Mouse (Mus musculus) CH12.LX (cell line): ENCODE results near the gene Gm11565. TPM values are rescaled to one million over a fixed set of nuclear protein-coding genes. Genes with fewer than 3 reads are reported as not detected.

Experiments
- DNase-seq: peaks from one replicate; pipeline ENCODE4 v3.0.0-alpha.2; 2013; ENCODE audit errors: extremely low read depth
- H3K27ac ChIP-seq: 2 replicates; pipeline ENCODE4 v1.5.1; 2012; ENCODE audit warnings: low read depth, mild to moderate bottlenecking, control low read depth, moderate library complexity; ENCODE audit not compliant: insufficient read depth
- H3K27me3 ChIP-seq: replicated peaks from 2 replicates; pipeline ENCODE3; 2012; ENCODE audit warnings: inconsistent platforms
- H3K36me3 ChIP-seq, 2 experiments: replicated peaks in 1 of 2; 2 replicates each; pipeline versions ENCODE3 to v1.6.1; 2012; ENCODE audit warnings: inconsistent platforms in 1 of 2, low read length in 1 of 2, mild to moderate bottlenecking in 1 of 2, mixed read lengths in 1 of 2, moderate library complexity in 1 of 2; ENCODE audit not compliant: control insufficient read depth in 1 of 2, insufficient read depth in 1 of 2
- H3K4me1 ChIP-seq, 2 experiments: 2 replicates each; pipeline ENCODE4 v1.6.1; 2012; ENCODE audit warnings: inconsistent platforms in 1 of 2, moderate library complexity in 1 of 2; ENCODE audit not compliant: insufficient read depth in 2 of 2, control insufficient read depth in 1 of 2
- H3K4me2 ChIP-seq: 2 replicates; pipeline ENCODE4 v1.6.1; 2012; ENCODE audit warnings: low read depth, mild to moderate bottlenecking, control low read depth; ENCODE audit not compliant: poor library complexity, insufficient read depth, severe bottlenecking
- H3K4me3 ChIP-seq, 3 experiments: fragments of 150-350 bp in 1 of 3; sonication (generic) in 1 of 3; replicated peaks in 1 of 3; 2 replicates each; pipeline versions ENCODE3 to v1.5.1; 2011 to 2012; ENCODE audit warnings: low read depth in 2 of 3, low read length in 2 of 3, mild to moderate bottlenecking in 2 of 3, moderate library complexity in 2 of 3, control low read depth in 1 of 3, improper control_type of control experiment in 1 of 3, inconsistent platforms in 1 of 3, mixed read lengths in 1 of 3; ENCODE audit not compliant: poor library complexity in 1 of 3
- H3K79me2 ChIP-seq: replicated peaks from 2 replicates; pipeline ENCODE4 v1.6.1; 2012; ENCODE audit warnings: mild to moderate bottlenecking, moderate library complexity; ENCODE audit not compliant: control insufficient read depth, poor library complexity, insufficient read depth, severe bottlenecking; ENCODE audit errors: extremely low read depth
- H3K9ac ChIP-seq: 2 replicates; pipeline ENCODE4 v1.6.1; 2012; ENCODE audit warnings: low read depth, mild to moderate bottlenecking, control low read depth, moderate library complexity; ENCODE audit not compliant: insufficient read depth
- H3K9me3 ChIP-seq: replicated peaks from 2 replicates; pipeline ENCODE3; 2012; ENCODE audit warnings: low read length, inconsistent platforms, mixed read lengths
- CHD1 ChIP-seq: IDR thresholded peaks from 2 replicates; pipeline ENCODE4 v1.6.1; 2012; ENCODE audit warnings: low read depth, low read length, improper control_type of control experiment, inconsistent platforms
- CTCF ChIP-seq, 2 experiments: IDR thresholded peaks in 1 of 2; conservative IDR thresholded peaks in 1 of 2; 2 replicates each; pipeline ENCODE4 v1.5.1; 2011 to 2012; ENCODE audit warnings: low read depth in 2 of 2, low read length in 2 of 2, improper control_type of control experiment in 1 of 2, inconsistent platforms in 1 of 2, mild to moderate bottlenecking in 1 of 2, moderate library complexity in 1 of 2
- E2F4 ChIP-seq: IDR thresholded peaks from 2 replicates; pipeline ENCODE4 v1.6.1; 2011; ENCODE audit warnings: low read depth, low read length, improper control_type of control experiment; ENCODE audit not compliant: insufficient replicate concordance
- ELF1 ChIP-seq: IDR thresholded peaks from 2 replicates; pipeline ENCODE4 v1.6.1; 2014; ENCODE audit warnings: low read depth, mild to moderate bottlenecking, inconsistent platforms, low read length, improper control_type of control experiment
- EP300 ChIP-seq: IDR thresholded peaks from 2 replicates; pipeline ENCODE4 v1.6.1; 2011; ENCODE audit warnings: low read length, improper control_type of control experiment
- ETS1 ChIP-seq: conservative IDR thresholded peaks from 2 replicates; pipeline ENCODE4 v1.6.1; 2012; ENCODE audit warnings: low read depth, mild to moderate bottlenecking, inconsistent platforms, low read length, improper control_type of control experiment, moderate library complexity
- HCFC1 ChIP-seq: IDR thresholded peaks from 2 replicates; pipeline ENCODE4 v1.6.1; 2012; ENCODE audit warnings: low read depth, mild to moderate bottlenecking, inconsistent platforms, low read length, improper control_type of control experiment
- JUND ChIP-seq: conservative IDR thresholded peaks from 2 replicates; pipeline ENCODE4 v1.6.1; 2011; ENCODE audit warnings: low read depth, low read length, improper control_type of control experiment
- KAT2A ChIP-seq: IDR thresholded peaks from 2 replicates; pipeline ENCODE4 v1.6.1; 2012; ENCODE audit warnings: low read length, improper control_type of control experiment, inconsistent platforms; ENCODE audit not compliant: insufficient replicate concordance
- MAFK ChIP-seq: IDR thresholded peaks from 2 replicates; pipeline ENCODE4 v1.6.1; 2011; ENCODE audit warnings: low read length, improper control_type of control experiment; ENCODE audit not compliant: insufficient replicate concordance
- MAX ChIP-seq: IDR thresholded peaks from 2 replicates; pipeline ENCODE4 v1.6.1; 2011; ENCODE audit warnings: low read length, improper control_type of control experiment
- MAZ ChIP-seq: IDR thresholded peaks from 2 replicates; pipeline ENCODE4 v1.6.1; 2012; ENCODE audit warnings: low read depth, mild to moderate bottlenecking, inconsistent platforms, low read length, improper control_type of control experiment, moderate library complexity
- MYC ChIP-seq: IDR thresholded peaks from 2 replicates; pipeline ENCODE4 v1.6.1; 2011; ENCODE audit warnings: low read depth, mild to moderate bottlenecking, improper control_type of control experiment, low read length
- NELFE ChIP-seq: IDR thresholded peaks from 2 replicates; pipeline ENCODE4 v1.6.1; 2011; ENCODE audit warnings: low read depth, low read length, improper control_type of control experiment
- PAX5 ChIP-seq: IDR thresholded peaks from 2 replicates; pipeline ENCODE4 v1.6.1; 2012; ENCODE audit warnings: low read length, inconsistent platforms, mixed read lengths
- POLR2AphosphoS2 ChIP-seq: IDR thresholded peaks from 2 replicates; pipeline ENCODE4 v1.6.1; 2011; ENCODE audit warnings: low read depth, low read length, improper control_type of control experiment
- RAD21 ChIP-seq: IDR thresholded peaks from 2 replicates; pipeline ENCODE4 v1.6.1; 2011; ENCODE audit warnings: low read depth, mild to moderate bottlenecking, low read length, improper control_type of control experiment, moderate library complexity
- RCOR1 ChIP-seq: conservative IDR thresholded peaks from 2 replicates; pipeline ENCODE4 v1.6.1; 2012; ENCODE audit warnings: low read depth, mild to moderate bottlenecking, inconsistent platforms, low read length, improper control_type of control experiment
- USF1 ChIP-seq: IDR thresholded peaks from 2 replicates; pipeline ENCODE4 v1.6.1; 2014; ENCODE audit warnings: low read depth, mild to moderate bottlenecking, inconsistent platforms, low read length, improper control_type of control experiment
- USF2 ChIP-seq: conservative IDR thresholded peaks from 2 replicates; pipeline ENCODE4 v1.6.1; 2011; ENCODE audit warnings: low read depth, low read length, improper control_type of control experiment
- ZC3H11A ChIP-seq: IDR thresholded peaks from 2 replicates; pipeline ENCODE4 v1.6.1; 2012; ENCODE audit warnings: low read depth, mild to moderate bottlenecking, inconsistent platforms, low read length, improper control_type of control experiment
- ZKSCAN1 ChIP-seq: IDR thresholded peaks from 2 replicates; pipeline ENCODE4 v1.6.1; 2012; ENCODE audit warnings: low read depth, inconsistent platforms, low read length, improper control_type of control experiment, borderline replicate concordance
- ZMIZ1 ChIP-seq: IDR thresholded peaks from 2 replicates; pipeline ENCODE4 v1.6.1; 2012; ENCODE audit warnings: low read depth, mild to moderate bottlenecking, inconsistent platforms, low read length, improper control_type of control experiment
- dilution Hi-C: fragments of 300-500 bp; cut with MboI; formaldehyde crosslinking; loops from 2 replicates; pipeline ENCODE4 v1.14.3; 2020; ENCODE audit warnings: low sequenced_read_pairs; ENCODE audit not compliant: extremely low pct_unique_long_range_greater_than_20kb, extremely low pct_ligation_motif_present
- in situ Hi-C: fragments of 300-500 bp; cut with MboI; formaldehyde crosslinking; loops from 3 replicates; pipeline ENCODE4 v1.14.3; 2019; ENCODE audit warnings: low sequenced_read_pairs, low pct_ligation_motif_present, low pct_unique_long_range_greater_than_20kb, mixed read lengths
- polyA plus RNA-seq: library from polyadenylated mRNA; unstranded; fragments of >175 nt; gene quantifications from 2 replicates; pipeline ENCODE4 v1.2.1, GENCODE M21; 2012; ENCODE audit warnings: low read depth; ENCODE audit not compliant: insufficient read length
- total RNA-seq, 2 experiments: library from RNA; depleted of rRNA; stranded (reverse); fragments of 300-350 nt in 1 of 2; fragments of >200 nt in 1 of 2; gene quantifications; 2 replicates each; pipeline ENCODE4 v1.2.3; 2012 to 2014

The Gm11565 gene
- total and polyA plus RNA-seq, 3 experiments: not detected

- in situ Hi-C loops: no loop called here
- H3K9me3 ChIP-seq: peaks cover 8% of the 10 kb centered on the region
- dilution Hi-C loops: no loop called here
Measured at GRCm38 (mm10) chr11:99935991-99936390, 21.4 kb downstream of the Gm11565 start, which contains the start of gene Krtap31-2. Krtap31-2 (plus strand) TSS chr11:99936291.

GRCm38 (mm10) chr11:99937751-99938264 lies 23.3 kb downstream of the Gm11565 start:
- dilution Hi-C loops: no loop called here
- DNase-seq: no peak
- TF ChIP-seq JUND: no peak
- no peak for TF ChIP-seq E2F4
- no peak for TF ChIP-seq CHD1
- TF ChIP-seq USF2: no peak
- no peak for TF ChIP-seq MYC

More at GRCm38 (mm10) chr11:99935991-99936390, 21.4 kb downstream of the Gm11565 start, which contains the start of gene Krtap31-2:
- no peaks in the 10 kb centered on the region for H3K36me3 ChIP-seq
- no peak within 1 kb of the TSS for H3K9ac ChIP-seq
- no peaks in the 10 kb centered on the region for H3K79me2 ChIP-seq
- no peak within 1 kb of the TSS for H3K27ac ChIP-seq
- TF ChIP-seq MAZ (no peak), RAD21 (no peak), ZMIZ1 (no peak), MAFK (no peak)
- no peaks in the 10 kb centered on the region for H3K4me1 ChIP-seq
- no peak within 1 kb of the TSS for H3K4me2 ChIP-seq
- H3K27me3 ChIP-seq: peaks cover 42% of the 10 kb centered on the region
- no peak for DNase-seq
- no peak within 1 kb of the TSS for H3K4me3 ChIP-seq

GRCm38 (mm10) chr11:99948175-99948574 lies 33.6 kb downstream of the Gm11565 start, which contains the start of gene Krtap9-5:
Krtap9-5 (plus strand) TSS chr11:99948475.
- dilution Hi-C loops: no loop called here
- Histone ChIP-seq H3K4me3 (no peak within 1 kb of the TSS), H3K9ac (no peak within 1 kb of the TSS), H3K9me3 (peaks cover 6% of the 10 kb centered on the region), H3K79me2 (no peaks in the 10 kb centered on the region), H3K27ac (no peak within 1 kb of the TSS), H3K4me1 (no peaks in the 10 kb centered on the region), H3K4me2 (no peak within 1 kb of the TSS), H3K27me3 (peaks cover 51% of the 10 kb centered on the region), H3K36me3 (no peaks in the 10 kb centered on the region)
- in situ Hi-C loops: no loop called here
- no peak for DNase-seq
- no peak for TF ChIP-seq POLR2AphosphoS2
- TF ChIP-seq CTCF (conservative IDR thresholded peaks at IDR 0.05 in 1 of 2, IDR thresholded peaks at IDR 0.05 in 1 of 2; ENCODE audit: low read depth in 2 of 2, low read length in 2 of 2): no peak
- TF ChIP-seq ELF1: no peak
- TF ChIP-seq RCOR1: no peak
- TF ChIP-seq NELFE: no peak
- no peak for TF ChIP-seq ZC3H11A
- no peak for TF ChIP-seq USF1
- no peak for TF ChIP-seq MAX
- TF ChIP-seq ETS1: no peak
- TF ChIP-seq EP300: no peak
- TF ChIP-seq USF2: no peak
- TF ChIP-seq KAT2A: no peak
- TF ChIP-seq MAZ: no peak
- TF ChIP-seq ZKSCAN1: no peak
- no peak for TF ChIP-seq HCFC1
- no peak for TF ChIP-seq PAX5

More at GRCm38 (mm10) chr11:99937751-99938264, 23.3 kb downstream of the Gm11565 start:
- H3K79me2 ChIP-seq: no peaks in the 10 kb centered on the region
- peaks cover 54% of the 10 kb centered on the region for H3K27me3 ChIP-seq
- no peak overlapping the region for H3K9ac ChIP-seq
- H3K36me3 ChIP-seq: no peaks in the 10 kb centered on the region
- no peak overlapping the region for H3K4me3 ChIP-seq
- H3K4me1 ChIP-seq: no peaks in the 10 kb centered on the region
- no peak overlapping the region for H3K27ac ChIP-seq
- H3K4me2 ChIP-seq: no peak overlapping the region
- in situ Hi-C loops: no loop called here
- H3K9me3 ChIP-seq: peaks cover 8% of the 10 kb centered on the region
